Mouse (Mus musculus) midbrain, embryonic 16.5 days (tissue): ENCODE data around the gene Kif12. TPM values are rescaled to one million over a fixed set of nuclear protein-coding genes. Genes with fewer than 3 reads are reported as not detected.

ENCODE experiments used
- ATAC-seq: fragments of 200-750 bp; cut with Nextera tagmentation; 2 replicates; pipeline ENCODE4 v1.8.0; 2017; ENCODE audit warnings: moderate TSS enrichment
- H3K27ac ChIP-seq: fragments of 300-500 bp; sonication (generic); 2 replicates; pipeline ENCODE4 v1.5.1; 2014; ENCODE audit warnings: mild to moderate bottlenecking, low read length, mixed read lengths
- H3K27me3 ChIP-seq: fragments of 300-500 bp; sonication (generic); 2 replicates; pipeline ENCODE4 v1.6.1; 2014; ENCODE audit warnings: low read depth, low read length, mixed read lengths; ENCODE audit not compliant: control insufficient read depth, insufficient read depth
- H3K36me3 ChIP-seq: fragments of 300-500 bp; sonication (generic); 2 replicates; pipeline ENCODE4 v1.6.1; 2014; ENCODE audit warnings: mild to moderate bottlenecking, low read length, moderate library complexity, mixed read lengths; ENCODE audit not compliant: control insufficient read depth, insufficient read depth
- H3K4me1 ChIP-seq: fragments of 300-500 bp; sonication (generic); 2 replicates; pipeline ENCODE4 v1.6.1; 2014; ENCODE audit warnings: mild to moderate bottlenecking, low read length, mixed read lengths; ENCODE audit not compliant: control insufficient read depth, insufficient read depth
- H3K4me2 ChIP-seq: fragments of 300-500 bp; sonication (generic); 2 replicates; pipeline ENCODE4 v1.6.1; 2014; ENCODE audit warnings: mild to moderate bottlenecking, low read length, mixed read lengths
- H3K4me3 ChIP-seq: fragments of 300-500 bp; sonication (generic); 2 replicates; pipeline ENCODE4 v1.5.1; 2014; ENCODE audit warnings: low read depth, mild to moderate bottlenecking, low read length, moderate library complexity, mixed read lengths
- H3K9ac ChIP-seq: fragments of 300-500 bp; sonication (generic); 2 replicates; pipeline ENCODE4 v1.6.1; 2014; ENCODE audit warnings: low read depth, low read length, mixed read lengths
- H3K9me3 ChIP-seq: fragments of 300-500 bp; sonication (generic); replicated peaks from 2 replicates; pipeline ENCODE4 v1.6.1; 2014; ENCODE audit warnings: mild to moderate bottlenecking, low read length, mixed read lengths; ENCODE audit not compliant: control insufficient read depth, poor library complexity, severe bottlenecking
- WGBS: fragments of 180-500 bp; shearing (Covaris S2); extraction: QIAGEN DNeasy Blood & Tissue Kit; methylation state at CpG from one replicate; pipeline ENCODE4 v1.1.7; 2014; 5-methylcytosine and 5-hydroxymethylcytosine counted together
- polyA plus RNA-seq: library from polyadenylated mRNA; unstranded; fragments of >200 nt; fragmentation: Nextera tagmentation; extraction: Ambion mirVana; gene quantifications from 2 replicates; pipeline ENCODE4 v1.2.1, GENCODE M21; 2015

Kif12 gene
- polyA plus RNA-seq, 1 experiment from 2014 or later, result 0.06 TPM

DNA sequence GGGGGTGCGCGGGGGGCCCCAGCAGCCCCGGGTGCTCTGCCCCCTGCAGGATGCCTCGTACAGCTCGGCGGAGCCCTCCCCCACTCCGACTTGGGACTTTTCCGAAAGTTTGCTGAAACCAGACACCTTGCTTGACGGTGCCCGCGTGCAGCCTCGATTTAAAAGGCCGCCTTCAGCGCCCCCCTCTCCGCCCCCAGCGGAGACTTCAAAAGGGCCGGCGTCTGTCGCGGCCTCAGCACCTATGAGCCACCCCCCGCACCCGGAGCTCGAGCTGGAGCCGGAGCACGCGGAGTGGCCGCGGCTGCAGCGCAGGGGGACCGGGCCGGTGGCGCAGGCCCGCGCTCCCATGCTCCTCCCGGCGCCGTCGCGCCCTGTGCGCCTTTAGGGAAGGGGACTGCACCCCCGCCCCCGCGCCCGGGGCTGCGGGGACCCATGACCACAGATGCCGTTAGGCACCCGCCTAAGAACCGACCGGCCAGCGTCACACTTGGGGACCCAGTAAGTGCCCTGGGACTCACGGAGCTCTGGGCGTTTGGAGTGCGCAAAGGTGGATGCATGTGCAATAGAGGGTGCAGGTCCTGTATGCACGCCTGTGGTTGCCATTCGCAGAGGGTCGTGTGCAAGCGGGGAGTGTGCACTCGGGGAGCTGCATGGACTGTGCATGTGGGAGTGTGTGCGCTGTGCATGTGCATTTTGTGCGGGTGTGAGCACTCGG, 42.1 kb upstream of the Kif12 start, which contains the start of gene Col27a1:
Gene Col27a1 (plus strand): TSS at position 98 of the 715 bp plus-strand sequence.
- Histone ChIP-seq H3K27me3 (peaks cover 45% of the 10 kb centered on the region), H3K9ac (peak within 1 kb of the TSS; percentile 54), H3K4me2 (peak within 1 kb of the TSS; percentile 100), H3K27ac (no peak within 1 kb of the TSS), H3K4me1 (peaks cover 22% of the 10 kb centered on the region), H3K36me3 (no peaks in the 10 kb centered on the region), H3K4me3 (peak within 1 kb of the TSS; percentile 63), H3K9me3 (no peaks in the 10 kb centered on the region)
- ATAC-seq, result 0 out of 2 replicates have a peak, but pooled peaks have one; percentile 37
- WGBS, result under 1% methylated on average over 58 of the region's 61 CpGs

DNA sequence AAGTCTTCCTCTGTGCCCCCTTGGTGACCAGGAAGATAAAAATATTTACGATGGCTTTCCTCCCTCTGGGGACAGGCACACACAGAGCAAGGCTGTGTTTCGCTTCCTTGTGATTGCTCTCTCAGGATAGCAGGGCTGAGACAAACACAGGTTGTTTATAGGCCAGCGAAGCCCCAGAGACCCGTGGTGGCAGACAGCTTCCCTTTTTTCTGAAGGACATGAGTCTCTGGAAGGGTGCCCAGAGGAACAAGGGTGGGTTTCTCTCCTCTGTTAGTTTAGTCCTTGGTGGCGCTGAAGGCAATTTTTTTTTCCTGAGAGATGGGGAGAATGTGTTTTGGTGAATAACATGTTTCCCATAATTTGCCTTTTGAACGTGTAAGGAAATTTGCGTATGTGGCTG, 33.7 kb upstream of the Kif12 start:
- no peaks in the 10 kb centered on the region for H3K9me3 ChIP-seq
- no peak overlapping the region for H3K27ac ChIP-seq
- H3K4me2 ChIP-seq, result no peak overlapping the region
- no peak overlapping the region for H3K4me3 ChIP-seq
- no peaks in the 10 kb centered on the region for H3K27me3 ChIP-seq
- H3K36me3 ChIP-seq, result no peaks in the 10 kb centered on the region
- ATAC-seq, result no peak
- 76% methylated on average over 7 of the region's 7 CpGs for WGBS
- H3K9ac ChIP-seq, result no peak overlapping the region
- no peaks in the 10 kb centered on the region for H3K4me1 ChIP-seq

DNA sequence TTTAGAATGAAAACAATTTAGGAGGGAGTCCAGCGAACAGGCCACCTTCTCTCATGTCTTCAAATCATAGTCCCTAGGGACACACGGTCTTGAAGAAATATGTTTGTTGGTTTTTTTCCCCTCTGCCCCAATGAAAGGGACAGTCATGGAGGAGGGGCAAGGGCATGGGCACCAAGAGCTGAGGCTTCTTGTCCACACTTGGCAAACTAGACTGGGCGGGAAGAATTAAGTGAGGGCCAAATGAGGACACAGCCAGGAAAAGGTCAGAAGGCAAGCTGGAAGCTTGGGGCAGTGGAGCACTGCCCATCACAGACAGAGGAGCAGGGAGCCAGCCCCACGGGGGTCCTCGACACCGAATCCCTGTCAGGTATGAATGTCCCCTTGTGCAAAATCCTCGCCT, 31.9 kb upstream of the Kif12 start:
- Histone ChIP-seq H3K27ac (no peak overlapping the region), H3K9me3 (no peaks in the 10 kb centered on the region), H3K4me3 (no peak overlapping the region), H3K4me1 (no peaks in the 10 kb centered on the region), H3K9ac (no peak overlapping the region), H3K27me3 (no peaks in the 10 kb centered on the region), H3K36me3 (no peaks in the 10 kb centered on the region), H3K4me2 (no peak overlapping the region)
- ATAC-seq, result no peak
- 89% methylated on average over 7 of the region's 7 CpGs for WGBS

DNA sequence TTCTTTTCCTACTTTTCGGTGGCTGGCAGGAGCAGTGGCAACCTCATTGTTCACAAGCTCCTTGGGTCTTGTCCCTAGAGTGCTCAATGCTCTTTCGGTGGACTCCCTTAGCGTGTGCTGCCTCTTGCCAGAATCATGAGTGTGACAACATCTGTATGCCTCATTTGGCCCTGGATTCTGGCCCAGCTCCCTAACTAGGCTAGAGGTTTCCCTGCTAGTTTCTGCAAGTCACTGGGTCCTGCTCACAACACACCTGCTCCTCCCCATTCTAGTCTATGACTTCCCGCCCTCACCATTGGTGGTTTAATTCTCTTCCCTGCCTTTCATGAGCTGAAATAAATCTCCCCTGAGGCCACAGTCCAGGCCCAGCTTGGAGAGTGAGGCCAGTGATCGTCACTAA, 27.4 kb upstream of the Kif12 start:
- H3K4me2 ChIP-seq, result no peak overlapping the region
- no peak overlapping the region for H3K4me3 ChIP-seq
- no peaks in the 10 kb centered on the region for H3K27me3 ChIP-seq
- 93% methylated on average over 5 of the region's 5 CpGs for WGBS
- no peaks in the 10 kb centered on the region for H3K9me3 ChIP-seq
- H3K9ac ChIP-seq, result no peak overlapping the region
- no peak for ATAC-seq
- no peak overlapping the region for H3K27ac ChIP-seq
- no peaks in the 10 kb centered on the region for H3K36me3 ChIP-seq
- H3K4me1 ChIP-seq, result no peaks in the 10 kb centered on the region

DNA sequence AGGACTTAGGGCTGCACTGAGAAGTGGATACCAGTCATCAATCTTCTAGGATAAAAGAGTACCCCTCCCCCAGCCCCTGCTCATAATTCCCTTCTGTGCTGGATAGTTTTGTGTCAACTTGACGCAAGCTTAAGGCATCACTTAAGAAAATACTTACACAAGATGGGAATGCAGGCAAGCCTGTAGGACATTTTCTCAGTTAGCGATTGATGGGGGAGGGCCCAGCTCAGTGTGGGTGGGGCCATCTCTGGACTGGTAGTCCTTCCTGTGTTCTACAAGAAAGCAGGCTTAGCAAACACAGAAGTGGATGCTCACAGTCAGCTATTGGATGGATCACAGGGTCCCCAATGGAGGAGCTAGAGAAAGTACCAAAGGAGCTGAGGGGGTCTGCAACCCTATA, 22.4 kb upstream of the Kif12 start:
- no peaks in the 10 kb centered on the region for H3K4me1 ChIP-seq
- H3K27me3 ChIP-seq, result no peaks in the 10 kb centered on the region
- H3K36me3 ChIP-seq, result no peaks in the 10 kb centered on the region
- H3K9me3 ChIP-seq, result no peaks in the 10 kb centered on the region
- no peak overlapping the region for H3K4me2 ChIP-seq
- ATAC-seq, result no peak
- no peak overlapping the region for H3K4me3 ChIP-seq
- no peak overlapping the region for H3K27ac ChIP-seq
- H3K9ac ChIP-seq, result no peak overlapping the region
- WGBS, result 85% methylated on average over 2 of the region's 2 CpGs

DNA sequence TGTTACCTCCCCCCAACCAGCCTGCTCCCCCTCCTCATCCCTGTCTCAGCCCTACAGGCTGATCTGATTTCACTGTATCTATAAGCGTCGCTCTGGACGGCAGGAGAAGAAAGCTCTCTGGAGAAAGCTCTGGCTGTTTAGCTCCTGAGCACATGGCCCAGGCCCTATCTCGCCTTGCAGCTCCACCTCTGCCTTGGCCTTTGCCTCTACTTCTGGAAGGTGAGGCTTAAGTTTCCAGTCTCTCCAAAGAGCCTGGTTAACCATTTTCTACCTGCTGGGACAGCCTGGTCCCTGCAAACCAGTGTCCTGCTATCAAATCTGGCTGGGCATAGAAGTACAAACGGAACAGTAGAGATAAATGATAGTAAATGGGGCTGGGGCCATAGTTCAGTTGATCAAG, 19.7 kb upstream of the Kif12 start:
- Histone ChIP-seq H3K4me3 (no peak overlapping the region), H3K9me3 (no peaks in the 10 kb centered on the region), H3K36me3 (no peaks in the 10 kb centered on the region), H3K4me2 (no peak overlapping the region), H3K27me3 (no peaks in the 10 kb centered on the region), H3K27ac (no peak overlapping the region), H3K4me1 (no peaks in the 10 kb centered on the region), H3K9ac (no peak overlapping the region)
- WGBS, result 75% methylated on average over 5 of the region's 5 CpGs
- no peak for ATAC-seq

DNA sequence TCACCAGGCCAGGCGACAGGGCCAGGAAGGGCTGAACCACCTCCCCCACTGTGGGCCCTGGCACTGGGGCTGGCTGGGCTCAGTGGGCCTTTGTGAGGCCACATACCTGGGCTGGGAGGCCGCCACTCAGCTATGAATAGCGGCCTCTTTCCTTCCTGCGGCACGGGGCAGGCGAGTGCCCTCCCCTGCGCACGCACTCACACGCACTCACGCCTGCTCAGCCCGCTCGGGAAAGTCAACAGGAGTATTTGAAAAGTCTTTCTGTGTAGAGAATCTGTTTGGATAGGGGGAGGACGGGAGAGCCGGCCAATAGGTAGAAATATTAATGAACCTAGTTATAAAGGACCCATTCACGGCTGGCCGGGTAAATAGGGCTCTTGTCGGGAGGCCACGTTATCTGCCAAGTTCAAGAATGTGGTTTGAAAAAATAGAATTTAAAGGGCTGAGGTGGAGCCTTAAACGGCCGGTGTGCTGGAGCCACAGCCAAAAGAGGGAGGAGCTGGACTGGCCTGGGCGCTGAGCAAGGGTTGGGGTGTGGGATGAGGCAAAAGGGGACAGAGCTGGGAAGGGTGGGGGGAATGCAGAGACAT, 14.4 kb upstream of the Kif12 start:
- Histone ChIP-seq H3K36me3 (no peaks in the 10 kb centered on the region), H3K27me3 (no peaks in the 10 kb centered on the region), H3K27ac (no peak overlapping the region), H3K9me3 (no peaks in the 10 kb centered on the region), H3K4me1 (no peaks in the 10 kb centered on the region), H3K4me3 (no peak overlapping the region), H3K9ac (no peak overlapping the region), H3K4me2 (no peak overlapping the region)
- 50% methylated on average over 21 of the region's 21 CpGs for WGBS
- peak; percentile 53 for ATAC-seq

DNA sequence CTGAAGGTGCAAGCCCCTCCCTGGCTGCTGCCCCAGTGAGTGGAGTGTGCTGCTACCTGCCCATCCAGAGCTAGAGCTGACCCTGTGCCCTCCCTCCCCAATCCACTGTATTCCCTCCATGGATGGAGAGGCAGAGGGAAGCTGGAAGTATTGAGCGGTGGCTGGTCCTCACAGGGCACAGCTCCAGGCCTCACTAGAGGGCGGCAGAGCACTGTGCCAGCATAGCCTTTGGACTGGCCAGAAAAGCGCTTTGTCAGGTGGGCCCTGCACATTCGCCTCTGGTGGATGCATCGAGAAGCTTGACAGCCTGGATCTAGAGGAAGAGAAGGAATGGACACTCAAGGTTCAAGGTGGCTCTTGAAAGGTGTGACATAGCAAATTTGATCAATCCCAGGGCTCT, 9.6 kb upstream of the Kif12 start:
- Histone ChIP-seq H3K27me3 (no peaks in the 10 kb centered on the region), H3K4me3 (no peak overlapping the region), H3K9ac (no peak overlapping the region), H3K36me3 (no peaks in the 10 kb centered on the region), H3K27ac (no peak overlapping the region), H3K9me3 (no peaks in the 10 kb centered on the region), H3K4me2 (no peak overlapping the region), H3K4me1 (no peaks in the 10 kb centered on the region)
- peak; percentile 91 for ATAC-seq
- 8% methylated on average over 5 of the region's 5 CpGs for WGBS

DNA sequence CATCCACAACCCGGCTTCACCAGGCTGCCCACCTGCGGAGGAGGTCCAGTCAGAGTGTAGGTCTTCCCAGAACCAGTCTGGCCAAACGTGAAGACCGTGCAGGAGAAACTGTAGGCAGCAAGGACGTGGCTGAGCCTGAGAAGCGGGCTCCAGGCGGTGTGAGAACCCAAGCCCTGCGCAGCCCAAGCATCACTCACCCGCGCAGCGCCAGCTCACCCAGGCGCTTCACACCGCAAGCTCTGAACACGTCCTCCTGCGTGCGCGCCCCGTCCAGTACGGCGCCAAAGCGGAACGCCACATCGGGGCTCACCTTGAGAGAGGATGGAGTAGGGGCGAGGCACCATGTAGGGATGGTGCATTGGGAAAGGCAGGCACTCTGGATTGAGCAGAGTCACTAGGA, 809 bp downstream of the Kif12 start:
- ATAC-seq, result no peak
- no peaks in the 10 kb centered on the region for H3K36me3 ChIP-seq
- no peak overlapping the region for H3K9ac ChIP-seq
- no peak overlapping the region for H3K4me2 ChIP-seq
- no peak overlapping the region for H3K27ac ChIP-seq
- H3K27me3 ChIP-seq, result peaks cover 5% of the 10 kb centered on the region; the same call in 1 of the 2 replicates
- no peak overlapping the region for H3K4me3 ChIP-seq
- H3K4me1 ChIP-seq, result no peaks in the 10 kb centered on the region
- WGBS, result 47% methylated on average over 24 of the region's 24 CpGs
- 0 out of 2 replicates have a peak, but pooled peaks cover 2% of the 10 kb centered on the region for H3K9me3 ChIP-seq
